Mouse (Mus musculus) kidney, embryonic 16.5 days (tissue): Measurements from ENCODE around the gene Tenm3. TPM values are rescaled to one million over a fixed set of nuclear protein-coding genes. Genes with fewer than 3 reads are reported as not detected.

ENCODE experiments used
- ATAC-seq: fragments of 200-750 bp; cut with Nextera tagmentation; 2 replicates; pipeline ENCODE4 v1.8.0; 2017; ENCODE audit warnings: moderate TSS enrichment; ENCODE audit not compliant: low FRiP score, low TSS enrichment
- H3K27ac ChIP-seq: fragments of 300-500 bp; sonication (generic); 2 replicates; pipeline ENCODE4 v1.5.1; 2014; ENCODE audit warnings: low read length
- H3K27me3 ChIP-seq: fragments of 300-500 bp; sonication (generic); 2 replicates; pipeline ENCODE4 v1.6.1; 2014; ENCODE audit warnings: low read length, control low read depth, mixed read lengths; ENCODE audit not compliant: insufficient read depth
- H3K36me3 ChIP-seq: fragments of 300-500 bp; sonication (generic); 2 replicates; pipeline ENCODE4 v1.6.1; 2014; ENCODE audit warnings: low read length, control low read depth, mixed read lengths; ENCODE audit not compliant: insufficient read depth
- H3K4me1 ChIP-seq: fragments of 300-500 bp; sonication (generic); 2 replicates; pipeline ENCODE4 v1.6.1; 2014; ENCODE audit warnings: low read length, control low read depth, mixed read lengths; ENCODE audit not compliant: insufficient read depth
- H3K4me2 ChIP-seq: fragments of 300-500 bp; sonication (generic); replicated peaks from 2 replicates; pipeline ENCODE4 v1.6.1; 2014; ENCODE audit warnings: low read depth, low read length
- H3K4me3 ChIP-seq: fragments of 300-500 bp; sonication (generic); 2 replicates; pipeline ENCODE4 v1.5.1; 2014; ENCODE audit warnings: mild to moderate bottlenecking, low read length
- H3K9ac ChIP-seq: fragments of 300-500 bp; sonication (generic); replicated peaks from 2 replicates; pipeline ENCODE4 v1.6.1; 2014; ENCODE audit warnings: low read length
- H3K9me3 ChIP-seq: fragments of 300-500 bp; sonication (generic); 2 replicates; pipeline ENCODE4 v1.6.1; 2016; ENCODE audit warnings: low read length, control low read depth
- WGBS: fragments of 180-500 bp; shearing (Covaris S2); extraction: QIAGEN DNeasy Blood & Tissue Kit; methylation state at CpG from one replicate; pipeline ENCODE4 v1.1.7; 2014; 5-methylcytosine and 5-hydroxymethylcytosine counted together
- polyA plus RNA-seq: library from polyadenylated mRNA; unstranded; fragments of >200 nt; fragmentation: Nextera tagmentation; extraction: Ambion mirVana; gene quantifications from 2 replicates; pipeline ENCODE4 v1.2.1, GENCODE M21; 2015

Tenm3 gene
- polyA plus RNA-seq, 1 experiment from 2014 or later = 20.3 TPM

- H3K27me3 ChIP-seq = no peaks in the 10 kb centered on the region
- H3K4me3 ChIP-seq = no peak overlapping the region
- H3K9me3 ChIP-seq = no peaks in the 10 kb centered on the region
- H3K4me1 ChIP-seq = peaks cover 9% of the 10 kb centered on the region; the same call in 1 of the 2 replicates
- no peak overlapping the region for H3K9ac ChIP-seq
- ATAC-seq = peak; percentile 54; the same call in 1 of the 2 replicates
- WGBS = 31% methylated on average over 5 of the region's 5 CpGs
- H3K4me2 ChIP-seq = no peak overlapping the region
- no peaks in the 10 kb centered on the region for H3K36me3 ChIP-seq
- H3K27ac ChIP-seq = no peak overlapping the region
Measured at GRCm38 (mm10) chr8:48591818-48592217, 251.9 kb downstream of the Tenm3 start.

- Histone ChIP-seq H3K4me1 (peaks cover 15% of the 10 kb centered on the region), H3K4me3 (no peak overlapping the region), H3K9me3 (no peaks in the 10 kb centered on the region), H3K27ac (no peak overlapping the region), H3K9ac (no peak overlapping the region), H3K27me3 (no peaks in the 10 kb centered on the region), H3K36me3 (no peaks in the 10 kb centered on the region), H3K4me2 (peak overlapping the region; percentile 33)
- no peak for ATAC-seq
- 23% methylated on average over 6 of the region's 6 CpGs for WGBS
Measured at GRCm38 (mm10) chr8:48579732-48580131, 264.0 kb downstream of the Tenm3 start.

- ATAC-seq = no peak
- peak overlapping the region; percentile 33 for H3K4me2 ChIP-seq
- peaks cover 15% of the 10 kb centered on the region for H3K4me1 ChIP-seq
- no peak overlapping the region for H3K9ac ChIP-seq
- no peak overlapping the region for H3K4me3 ChIP-seq
- 8% methylated on average over 8 of the region's 8 CpGs for WGBS
- no peaks in the 10 kb centered on the region for H3K9me3 ChIP-seq
- H3K27ac ChIP-seq = no peak overlapping the region
- H3K36me3 ChIP-seq = no peaks in the 10 kb centered on the region
- H3K27me3 ChIP-seq = no peaks in the 10 kb centered on the region
Measured at GRCm38 (mm10) chr8:48579144-48579543, 264.6 kb downstream of the Tenm3 start.

GRCm38 (mm10) chr8:48572941-48573340 lies 270.8 kb downstream of the Tenm3 start:
- Histone ChIP-seq H3K4me2 (no peak overlapping the region), H3K9me3 (no peaks in the 10 kb centered on the region), H3K27ac (no peak overlapping the region), H3K27me3 (no peaks in the 10 kb centered on the region), H3K4me1 (no peaks in the 10 kb centered on the region), H3K4me3 (no peak overlapping the region), H3K36me3 (no peaks in the 10 kb centered on the region), H3K9ac (no peak overlapping the region)
- WGBS = 64% methylated on average over 1 of the region's 1 CpGs
- peak; percentile 61; the same call in 1 of the 2 replicates for ATAC-seq

- Histone ChIP-seq H3K27me3 (no peaks in the 10 kb centered on the region), H3K27ac (no peak overlapping the region), H3K4me1 (no peaks in the 10 kb centered on the region), H3K9me3 (no peaks in the 10 kb centered on the region), H3K4me3 (no peak overlapping the region), H3K4me2 (no peak overlapping the region), H3K9ac (no peak overlapping the region), H3K36me3 (no peaks in the 10 kb centered on the region)
- ATAC-seq = no peak
- 95% methylated on average over 2 of the region's 2 CpGs for WGBS
Measured at GRCm38 (mm10) chr8:48572345-48572744, 271.4 kb downstream of the Tenm3 start.

- ATAC-seq = no peak
- Histone ChIP-seq H3K4me1 (no peaks in the 10 kb centered on the region), H3K27ac (no peak overlapping the region), H3K9me3 (no peaks in the 10 kb centered on the region), H3K9ac (no peak overlapping the region), H3K27me3 (no peaks in the 10 kb centered on the region), H3K4me3 (no peak overlapping the region), H3K4me2 (no peak overlapping the region), H3K36me3 (no peaks in the 10 kb centered on the region)
- 63% methylated on average over 4 of the region's 4 CpGs for WGBS
Measured at GRCm38 (mm10) chr8:48568608-48569007, 275.1 kb downstream of the Tenm3 start.

- 77% methylated on average over 10 of the region's 10 CpGs for WGBS
- Histone ChIP-seq H3K4me3 (no peak overlapping the region), H3K9me3 (no peaks in the 10 kb centered on the region), H3K27me3 (no peaks in the 10 kb centered on the region), H3K27ac (no peak overlapping the region), H3K36me3 (no peaks in the 10 kb centered on the region), H3K4me2 (no peak overlapping the region), H3K9ac (no peak overlapping the region), H3K4me1 (no peaks in the 10 kb centered on the region)
- no peak for ATAC-seq
Measured at GRCm38 (mm10) chr8:48567929-48568607, 275.7 kb downstream of the Tenm3 start.

- WGBS = 62% methylated on average over 9 of the region's 9 CpGs
- Histone ChIP-seq H3K27ac (no peak overlapping the region), H3K4me3 (no peak overlapping the region), H3K9me3 (no peaks in the 10 kb centered on the region), H3K27me3 (no peaks in the 10 kb centered on the region), H3K36me3 (no peaks in the 10 kb centered on the region), H3K4me1 (no peaks in the 10 kb centered on the region), H3K9ac (no peak overlapping the region), H3K4me2 (no peak overlapping the region)
- no peak for ATAC-seq
Measured at GRCm38 (mm10) chr8:48560227-48560626, 283.5 kb downstream of the Tenm3 start.

GRCm38 (mm10) chr8:48555546-48556141 lies 288.1 kb downstream of the Tenm3 start:
- peak overlapping the region; percentile 62 for H3K4me3 ChIP-seq
- under 1% methylated on average over 55 of the region's 55 CpGs for WGBS

More at GRCm38 (mm10) chr8:48555546-48556141, 288.1 kb downstream of the Tenm3 start:
- no peaks in the 10 kb centered on the region for H3K27me3 ChIP-seq
- ATAC-seq = peak; percentile 89
- H3K27ac ChIP-seq = peak overlapping the region; percentile 88
- H3K4me1 ChIP-seq = peaks cover 4% of the 10 kb centered on the region; the same call in 1 of the 2 replicates
- no peaks in the 10 kb centered on the region for H3K36me3 ChIP-seq
- peak overlapping the region; percentile 78 for H3K4me2 ChIP-seq
- H3K9ac ChIP-seq = peak overlapping the region; percentile 85
- no peaks in the 10 kb centered on the region for H3K9me3 ChIP-seq
